Mouse (Mus musculus) layer of hippocampus, postnatal 14 days (tissue): ENCODE measurements at regions not wholly inside any gene's neighbourhood (a gene's known extent, or its start where the extent isn't known, plus 50 kb on each side); places are given as distances from the start of the nearest gene placed in this dataset.
A peak's percentile ranks its signal among the peaks of the same experiment; 100 is the strongest.

Source experiments
- DNase-seq, 2 experiments: peaks; one replicate each; pipeline ENCODE4 v3.0.0; 2021 to 2022; ENCODE audit warnings: low spot score in 2 of 2, mixed read lengths in 1 of 2

GRCm38 (mm10) chr8:17598736-17599135 is 1379.3 kb downstream of the Defb40 start:
- DNase-seq: peak in 1 of 2 experiments; percentile 13

GRCm38 (mm10) chr8:17596559-17596958 is 1381.5 kb downstream of the Defb40 start:
- DNase-seq: no peak

- DNase-seq: no peak
Observed at GRCm38 (mm10) chr8:17594607-17595006, 1383.4 kb downstream of the Defb40 start.

- no peak for DNase-seq
Observed at GRCm38 (mm10) chr8:17590135-17590534, 1387.9 kb downstream of the Defb40 start.

- DNase-seq: no peak
Observed at GRCm38 (mm10) chr8:17588189-17588588, 1389.9 kb downstream of the Defb40 start.

- peak in 1 of 2 experiments; percentile 16 for DNase-seq
Observed at GRCm38 (mm10) chr8:17587261-17587861, 1390.7 kb downstream of the Defb40 start.
